Comparison of ENCODE assay signal across 11 mouse cellular contexts in the genomic region with DNA sequence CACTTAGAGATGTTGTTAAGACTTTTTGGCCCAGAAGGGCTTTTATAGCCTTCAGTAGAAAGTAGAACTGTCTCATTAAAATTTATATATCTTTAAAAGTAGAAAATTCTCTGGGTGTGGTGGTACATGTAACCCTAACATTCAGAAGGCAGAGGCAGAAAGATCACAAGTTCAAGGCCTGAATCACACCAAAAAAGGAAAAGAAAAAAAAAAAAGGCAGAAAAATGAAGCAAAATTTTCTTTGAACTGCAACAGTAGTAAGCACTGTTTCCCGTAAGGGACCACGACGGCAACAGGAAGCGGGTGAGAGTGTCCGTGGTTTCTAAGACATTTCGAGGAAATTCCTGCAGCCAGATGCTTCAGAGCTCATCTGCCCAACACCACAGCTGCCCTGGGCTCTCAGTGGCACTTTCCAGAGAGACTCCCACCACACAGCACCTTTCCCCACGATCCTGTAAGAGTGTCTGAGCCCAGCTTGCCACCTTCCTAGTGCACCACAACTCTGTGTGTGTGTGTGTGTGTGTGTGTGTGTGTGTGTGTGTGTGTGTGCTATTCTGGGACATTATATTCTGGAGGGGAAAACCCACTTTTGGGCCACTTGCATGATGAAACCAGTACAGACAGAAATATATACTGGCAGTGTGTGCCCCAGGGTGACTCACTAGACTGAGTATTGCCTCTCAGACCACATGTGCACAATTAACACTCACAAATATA. TPM values are rescaled to one million over a fixed set of nuclear protein-coding genes. Genes with fewer than 3 reads are reported as not detected.
A peak's percentile ranks its signal among the peaks of the same experiment; 100 is the strongest.
DNase-seq lines count a peak whose midpoint lies in the region; ATAC-seq lines count a peak whose summit lies in the region.
"Had no signal": no experiment of that assay in that cellular context is flagged by ENCODE, and none has a peak within 500 bp of the region (broad histone marks: within the 10 kb centered on the region; RNA-seq: fewer than 3 reads in every experiment).

No protein-coding gene starts in this region.

- DNase-seq in lung, postnatal 4 days, result peak; percentile 14 to 32
- no peak for DNase-seq in lung, postnatal 14 days
- DNase-seq in CD8-positive naive resting alpha-beta T cell, adult 2 months (ENCODE audit: low read depth in 2 of 2, low spot score in 2 of 2), result peak; percentile 58 to 65
- peak; percentile 61 for DNase-seq in thymus, postnatal 25 days
- no peak for DNase-seq in layer of hippocampus, postnatal 14 days (ENCODE audit: low spot score in 2 of 2)
- DNase-seq in left cerebral cortex, postnatal 10 days (ENCODE audit: extremely low spot score in 1 of 2, low spot score in 2 of 2), result no peak
- DNase-seq: cerebellum, adult 9-11 months; heart, postnatal 4 days; liver, embryonic 13.5 days had no signal

- ATAC-seq in inflammation-experienced regulatory T-cells, adult 6 months, result peak; percentile 90
- ATAC-seq: forebrain, embryonic 16.5 days had no signal

- intact Hi-C loops in left cerebral cortex, postnatal 10 days (cut with DNase I), result no loop called here

RNA-seq across cellular contexts. Expression of a gene that starts 35.7 kb away (rescaled TPM):
- polyA plus RNA-seq in inflammation-experienced regulatory T-cells, adult 6 months (2017; shearing (Covaris generic)), result 10 to 100 TPM in 1 of 3 experiments, 1 to 10 TPM in 2; 3.0 to 15.1 (median 8.5) TPM
- 100 to 1,000 TPM; 236 to 242 TPM for total RNA-seq in layer of hippocampus, postnatal 14 days (2021)
- total RNA-seq in left cerebral cortex, postnatal 10 days (2021), result 100 to 1,000 TPM; 200 to 207 TPM

RNA-seq across cellular contexts. Expression of a gene that starts 41.9 kb away (rescaled TPM):
- polyA plus RNA-seq in inflammation-experienced regulatory T-cells, adult 6 months (2017; shearing (Covaris generic)), result not detected
- 10 to 100 TPM in 1 of 2 experiments, 1 to 10 TPM in 1; 6.9 to 13.4 TPM for total RNA-seq in layer of hippocampus, postnatal 14 days (2021)
- total RNA-seq in left cerebral cortex, postnatal 10 days (2021), result 1 to 10 TPM; 2.7 to 3.9 TPM

RNA-seq across cellular contexts. Expression of a gene that starts 56.8 kb away (rescaled TPM):
- 10 to 100 TPM; 10.4 to 14.6 (median 10.6) TPM for polyA plus RNA-seq in inflammation-experienced regulatory T-cells, adult 6 months (2017; shearing (Covaris generic))
- 10 to 100 TPM; 38.7 to 41.4 TPM for total RNA-seq in layer of hippocampus, postnatal 14 days (2021)
- total RNA-seq in left cerebral cortex, postnatal 10 days (2021), result 10 to 100 TPM; 31.3 to 31.7 TPM

Comparison
In these comparisons a context has a peak if more than half of its experiments do, and no peak if none do; other contexts are left out.
1. DNase-seq: peak in lung, postnatal 4 days (2 of 2), CD8-positive naive resting alpha-beta T cell, adult 2 months (2 of 2) and thymus, postnatal 25 days (single experiment); none in lung, postnatal 14 days (single experiment), layer of hippocampus, postnatal 14 days (0 of 2) and left cerebral cortex, postnatal 10 days (0 of 2).